Mouse (Mus musculus): ENCODE measurements at regions not wholly inside any gene's neighbourhood (a gene's known extent, or its start where the extent isn't known, plus 50 kb on each side); places are given as distances from the start of the nearest gene placed in this dataset.

DNA sequence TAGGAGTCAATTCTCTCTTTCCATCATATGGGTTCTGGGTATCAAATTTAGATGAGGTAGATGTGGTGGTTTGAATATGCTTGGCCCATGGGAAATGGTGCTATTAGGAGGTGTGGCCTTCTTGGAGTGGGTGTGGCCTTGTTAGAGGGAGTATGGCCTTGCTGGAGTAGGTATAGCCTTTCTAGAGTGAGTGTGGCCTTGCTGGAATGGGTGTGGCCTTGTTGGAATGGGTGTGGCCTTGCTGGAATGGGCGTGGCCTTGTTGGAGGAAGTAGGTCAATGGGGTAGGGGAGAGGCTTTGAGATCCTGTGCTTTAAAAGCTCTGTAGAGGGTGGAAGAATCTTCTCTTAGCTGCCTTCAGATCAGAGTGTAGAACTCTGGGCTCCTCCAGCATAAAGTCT, 157.8 kb upstream of the Foxn2 start:
- no peak for DNase-seq (ENCODE audit: low spot score in 2 of 2)
- intact Hi-C loops (cut with DNase I): no loop called here

DNA sequence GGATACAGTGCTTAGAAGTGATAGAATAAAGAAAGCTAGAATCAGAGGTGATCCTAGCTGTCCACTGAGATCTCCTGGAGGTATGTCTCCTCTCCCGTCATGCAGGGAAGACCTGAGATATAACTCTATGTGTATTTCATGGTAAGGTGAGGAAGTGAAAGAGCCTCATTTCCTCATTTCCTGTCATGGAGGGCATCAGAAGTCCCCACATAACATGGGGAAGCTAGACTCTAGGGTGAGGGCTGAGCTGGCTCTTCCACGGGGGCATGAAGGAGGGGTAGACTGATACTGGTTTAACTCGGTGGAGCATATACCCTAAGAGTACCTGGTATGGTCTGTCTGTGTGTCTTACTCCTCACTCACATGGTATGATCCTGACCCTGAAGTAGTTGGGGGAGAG, 156.0 kb upstream of the Foxn2 start:
- DNase-seq (ENCODE audit: low spot score in 2 of 2): no peak
- intact Hi-C loops (cut with DNase I): no loop called here

- intact Hi-C loops (cut with DNase I): no loop called here
- no peak for DNase-seq (ENCODE audit: low spot score in 2 of 2)
Measured at GRCm38 (mm10) chr17:88287861-88288260, 152.7 kb upstream of the Foxn2 start.

DNA sequence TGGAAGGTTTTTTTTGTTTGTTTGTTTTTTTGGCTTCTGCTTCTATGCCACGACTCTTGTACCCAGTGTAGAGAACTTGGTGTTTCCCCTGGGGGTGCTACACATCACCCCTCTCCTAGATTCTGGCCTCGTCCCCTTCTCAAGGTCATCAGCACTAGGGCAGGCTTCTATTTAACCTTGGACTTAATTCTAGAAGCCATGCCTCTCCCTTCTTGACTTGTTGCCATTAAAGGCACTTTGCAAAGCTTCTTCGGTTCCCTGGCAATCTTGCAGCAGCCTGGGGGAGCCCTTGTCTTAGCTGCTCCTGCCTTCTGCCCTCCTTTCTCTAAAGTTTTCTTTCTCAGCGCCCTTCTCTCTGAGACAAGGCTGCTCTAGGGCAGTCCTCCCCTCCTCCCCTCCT, 143.0 kb upstream of the Foxn2 start:
- intact Hi-C loops (cut with DNase I): no loop called here
- DNase-seq (ENCODE audit: low spot score in 2 of 2): no peak

DNA sequence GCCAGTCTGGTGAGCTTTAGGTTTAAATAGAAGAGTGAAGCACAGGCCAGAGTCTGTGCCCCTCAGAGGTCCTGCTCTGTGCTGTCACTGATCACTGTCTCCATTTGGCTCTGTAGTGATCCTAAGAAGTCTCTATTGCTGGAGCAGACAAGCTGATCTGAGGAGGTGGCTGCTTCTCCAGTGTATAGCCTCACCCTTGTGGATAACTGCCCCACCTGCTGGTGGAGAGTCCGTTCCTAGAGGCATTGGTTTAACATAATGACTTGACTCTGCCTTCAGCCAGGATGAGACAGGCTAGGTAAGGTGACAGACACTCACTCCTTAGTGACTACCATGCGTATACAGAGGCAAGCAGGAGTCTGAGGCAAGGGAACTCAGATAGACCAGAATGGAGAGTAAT, 136.5 kb upstream of the Foxn2 start:
- intact Hi-C loops (cut with DNase I): no loop called here
- peak in 1 of 2 experiments; percentile 22 for DNase-seq (ENCODE audit: low spot score in 2 of 2)

DNA sequence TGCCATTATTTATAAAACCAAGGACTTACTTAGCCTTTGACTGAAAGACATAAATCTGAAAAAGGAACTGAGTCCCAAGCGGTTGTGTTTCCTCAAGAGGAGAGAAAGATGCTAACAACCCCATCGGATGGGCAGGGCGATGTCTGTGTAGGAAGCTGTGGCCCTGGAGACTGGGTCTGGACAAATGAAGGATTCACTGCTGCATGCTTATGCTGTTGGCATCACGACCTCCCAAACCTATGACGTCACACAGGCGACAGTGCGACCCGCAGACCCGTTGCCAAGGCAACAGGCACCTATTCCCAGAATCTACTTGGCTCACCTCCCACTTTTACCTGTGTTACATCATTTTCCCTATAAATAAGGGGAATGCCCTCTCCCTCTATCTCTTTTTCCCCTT, 135.3 kb upstream of the Foxn2 start:
- DNase-seq (ENCODE audit: low spot score in 2 of 2): no peak
- intact Hi-C loops (cut with DNase I): no loop called here

DNA sequence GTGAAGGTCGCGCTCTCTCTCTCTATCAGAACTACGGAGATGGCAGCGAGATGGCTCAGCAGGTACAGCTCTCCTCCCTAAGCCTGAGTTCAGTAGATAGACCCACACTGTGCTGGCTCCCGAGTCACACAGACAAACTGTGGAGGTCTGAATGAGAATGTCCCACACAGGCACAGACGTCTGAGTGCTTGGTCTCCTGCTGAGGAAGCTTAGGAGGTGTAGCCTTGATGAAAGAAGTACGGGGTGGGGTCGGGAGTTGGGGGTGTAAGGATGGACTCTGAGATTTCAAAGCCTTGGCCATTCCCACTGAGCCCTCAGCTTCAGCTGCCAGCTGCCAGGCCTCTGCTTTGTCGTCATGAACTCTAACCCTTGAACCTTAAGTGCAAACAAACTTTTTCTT, 134.2 kb upstream of the Foxn2 start:
- intact Hi-C loops (cut with DNase I): no loop called here
- no peak for DNase-seq (ENCODE audit: low spot score in 2 of 2)

GRCm38 (mm10) chr17:88307082-88307481, 133.4 kb upstream of the Foxn2 start:
- intact Hi-C loops (cut with DNase I): no loop called here
- DNase-seq (ENCODE audit: low spot score in 2 of 2): no peak

- intact Hi-C loops (cut with DNase I): no loop called here
- no peak for DNase-seq (ENCODE audit: low spot score in 2 of 2)
Measured at GRCm38 (mm10) chr17:88307826-88308225, 132.7 kb upstream of the Foxn2 start.

DNA sequence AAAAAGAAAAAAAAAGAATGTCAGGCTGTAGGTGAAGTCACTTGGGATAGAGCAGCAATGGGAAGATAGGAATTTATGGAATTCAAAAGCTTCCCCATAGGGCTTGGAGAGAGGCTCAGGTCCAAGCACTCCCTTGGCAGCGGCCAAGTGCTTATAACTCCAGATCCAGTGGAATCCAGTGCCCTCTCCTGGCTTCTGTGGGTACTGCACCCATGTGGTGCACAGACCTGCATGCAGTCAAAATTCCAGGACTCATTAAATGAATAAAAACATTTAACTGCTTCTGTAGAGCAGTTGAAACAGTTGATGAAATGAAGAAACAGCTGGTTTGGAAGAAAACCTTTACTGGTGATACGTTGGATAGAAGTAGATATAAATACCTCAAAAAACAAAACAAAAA, 127.6 kb upstream of the Foxn2 start:
- DNase-seq (ENCODE audit: low spot score in 2 of 2): no peak
- intact Hi-C loops (cut with DNase I): no loop called here

- intact Hi-C loops (cut with DNase I): no loop called here
- peak in 1 of 2 experiments; percentile 26 for DNase-seq (ENCODE audit: low spot score in 2 of 2)
Measured at GRCm38 (mm10) chr17:88316213-88316967, 124.1 kb upstream of the Foxn2 start.

- intact Hi-C loops (cut with DNase I): no loop called here
- peak in 1 of 2 experiments; percentile 14 for DNase-seq (ENCODE audit: low spot score in 2 of 2)
Measured at GRCm38 (mm10) chr17:88317311-88317710, 123.2 kb upstream of the Foxn2 start.

GRCm38 (mm10) chr17:88317806-88318205, 122.7 kb upstream of the Foxn2 start:
- intact Hi-C loops (cut with DNase I): no loop called here
- no peak for DNase-seq (ENCODE audit: low spot score in 2 of 2)

- DNase-seq (ENCODE audit: low spot score in 2 of 2): no peak
- intact Hi-C loops (cut with DNase I): no loop called here
Measured at GRCm38 (mm10) chr17:88318207-88318791, 122.2 kb upstream of the Foxn2 start.

GRCm38 (mm10) chr17:88318936-88319335, 121.6 kb upstream of the Foxn2 start:
- intact Hi-C loops (cut with DNase I): no loop called here
- no peak for DNase-seq (ENCODE audit: low spot score in 2 of 2)

GRCm38 (mm10) chr17:88320686-88321085, 119.8 kb upstream of the Foxn2 start:
- intact Hi-C loops (cut with DNase I): loop anchor here (10.0 kb wide), 1 partner anchor 174 kb away; no protein-coding TSS in a partner anchor
- peak in 1 of 2 experiments; percentile 34 for DNase-seq (ENCODE audit: low spot score in 2 of 2)

DNA sequence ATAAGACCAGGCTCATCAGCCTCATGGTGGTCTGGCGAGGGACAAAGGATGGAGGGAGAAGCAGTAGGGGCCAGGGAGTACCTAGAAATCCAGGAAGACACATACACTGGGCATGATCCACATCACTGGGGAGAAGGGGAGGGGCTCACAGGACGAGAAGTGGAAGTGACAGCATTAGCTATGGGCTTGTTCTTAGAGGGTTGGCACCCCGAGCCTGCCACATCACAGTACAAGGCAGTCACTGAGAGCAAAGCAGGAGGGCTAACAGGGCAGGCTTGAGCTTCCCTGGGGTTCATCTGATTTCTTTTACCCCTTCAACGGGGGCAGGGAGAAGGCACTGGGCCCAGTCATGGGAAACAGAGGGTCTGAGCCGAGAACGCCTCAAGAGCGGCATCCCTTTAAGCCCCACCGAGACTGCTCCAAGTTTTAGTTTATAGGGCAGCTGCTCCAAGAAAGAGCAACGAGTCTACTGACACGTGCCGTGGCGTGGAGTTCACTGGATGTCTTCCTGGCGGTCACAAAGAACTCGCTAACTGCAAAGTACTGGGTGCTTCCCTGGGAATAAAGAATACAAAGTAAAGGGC, 115.1 kb upstream of the Foxn2 start:
- intact Hi-C loops (cut with DNase I): loop anchor here (5.0 to 10.0 kb wide), 2 partner anchors 68 to 169 kb away; no protein-coding TSS in a partner anchor
- DNase-seq (ENCODE audit: low spot score in 2 of 2): no peak

DNA sequence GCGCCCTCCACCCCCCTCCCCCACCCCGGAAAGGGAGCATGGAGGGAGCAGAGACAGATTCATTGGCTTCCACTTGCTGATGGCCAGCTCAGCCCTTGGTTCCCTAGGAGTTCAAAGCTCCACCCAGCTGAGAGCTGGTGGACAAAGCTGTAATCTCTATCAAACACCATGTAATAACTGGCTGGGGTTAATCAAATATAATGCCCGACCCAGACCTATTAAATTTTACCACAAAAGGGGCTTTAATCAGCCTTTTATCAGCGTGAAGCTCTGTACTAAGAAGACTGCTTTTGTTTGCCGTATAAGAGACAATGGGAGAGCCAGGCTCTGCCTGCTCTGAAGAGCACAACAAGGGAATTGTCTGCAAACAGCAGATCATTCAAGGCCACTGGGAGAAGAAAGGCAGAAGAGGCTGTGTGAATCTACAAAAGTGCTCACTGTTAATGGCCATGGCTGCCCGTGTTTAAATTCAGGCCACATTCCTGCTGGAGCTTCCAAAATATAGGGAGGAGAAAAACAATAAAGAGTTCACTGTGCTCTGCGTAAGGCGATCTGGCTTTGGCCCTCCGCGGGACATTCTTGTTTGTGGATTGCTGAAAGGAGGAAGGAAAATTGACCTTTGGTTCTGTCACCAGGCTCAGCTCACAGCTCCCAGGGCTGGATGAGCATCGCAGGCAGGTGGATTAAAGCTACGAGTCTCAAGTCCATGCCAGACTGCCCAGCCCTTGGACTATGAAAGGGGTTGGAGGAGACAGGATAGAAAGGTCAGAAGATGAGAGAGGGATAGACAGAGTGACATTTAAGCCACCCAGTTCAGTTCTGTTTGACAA, 114.4 kb upstream of the Foxn2 start:
- intact Hi-C loops (cut with DNase I): loop anchor here (5.0 to 10.0 kb wide), 2 partner anchors 69 to 169 kb away; no protein-coding TSS in a partner anchor
- DNase-seq (ENCODE audit: low spot score in 2 of 2): peak in 1 of 2 experiments; percentile 62

DNA sequence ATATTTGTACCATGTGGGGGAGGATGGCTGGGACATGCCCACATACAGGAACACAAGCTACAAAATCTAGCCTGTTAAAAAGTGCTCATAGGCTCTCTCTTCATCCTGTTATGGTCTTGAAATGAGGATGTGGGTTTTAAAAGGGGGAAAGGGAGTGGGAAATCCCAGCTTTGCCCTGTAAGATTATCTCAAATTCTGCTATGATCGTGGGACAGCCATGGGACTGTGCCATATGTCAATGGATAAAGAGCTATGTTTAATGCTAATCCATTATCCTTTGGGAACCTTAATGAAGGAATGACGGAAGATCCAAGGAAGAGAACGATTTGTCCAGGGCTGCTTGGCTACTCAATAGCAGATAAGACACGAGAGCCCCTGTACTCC, 113.8 kb upstream of the Foxn2 start:
- intact Hi-C loops (cut with DNase I): loop anchor here (5.0 to 10.0 kb wide), 2 partner anchors 69 to 168 kb away; no protein-coding TSS in a partner anchor
- no peak for DNase-seq (ENCODE audit: low spot score in 2 of 2)

- intact Hi-C loops (cut with DNase I): loop anchor here (5.0 to 10.0 kb wide), 2 partner anchors 70 to 167 kb away; no protein-coding TSS in a partner anchor
- no peak for DNase-seq (ENCODE audit: low spot score in 2 of 2)
Measured at GRCm38 (mm10) chr17:88327791-88328190, 112.7 kb upstream of the Foxn2 start.
